Mouse (Mus musculus): Measurements from ENCODE around the gene Mypn.

Gene Mypn

DNA sequence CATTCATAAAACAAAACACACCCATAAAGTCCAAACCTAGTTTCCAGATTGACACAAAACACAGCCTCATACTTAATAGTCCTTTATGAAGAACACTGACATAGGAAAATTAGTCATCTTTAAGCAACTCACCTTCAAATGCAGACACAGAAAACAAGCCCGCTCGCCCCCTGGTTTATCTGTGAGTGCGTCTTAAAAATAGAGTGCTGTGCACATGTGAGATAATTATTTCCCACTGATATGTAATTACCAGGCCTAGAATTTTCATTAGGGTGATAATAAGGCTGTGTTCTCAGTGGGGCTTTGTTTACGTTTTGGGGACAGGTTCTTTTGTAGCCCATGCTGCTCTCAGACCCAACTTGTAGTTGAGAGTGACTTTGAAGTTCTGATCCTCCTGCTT, 4.7 kb downstream of the Mypn start:
- DNase-seq (ENCODE audit: low read depth, low spot score), result no peak

DNA sequence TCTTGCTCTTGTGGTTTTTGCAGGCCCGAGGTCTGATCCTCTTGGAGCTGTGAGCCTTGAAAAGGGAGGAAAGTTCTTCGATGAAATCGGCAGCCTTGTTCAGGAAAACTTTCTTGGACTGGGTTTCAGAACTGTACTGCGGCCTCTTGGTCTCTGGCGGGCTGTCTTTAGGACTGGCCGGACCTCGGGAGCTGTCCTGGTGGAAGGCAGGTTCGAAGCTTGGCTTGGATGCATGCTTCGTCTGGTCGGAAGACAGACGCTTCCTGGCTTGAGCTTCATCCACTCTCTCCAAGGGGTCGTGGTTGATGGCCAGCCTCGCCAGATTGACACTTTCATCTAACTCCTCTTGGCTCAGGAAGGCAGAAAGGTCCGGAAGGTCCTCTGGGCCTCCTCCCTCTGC, 11.0 kb downstream of the Mypn start:
- DNase-seq (ENCODE audit: low read depth, low spot score), result no peak

DNA sequence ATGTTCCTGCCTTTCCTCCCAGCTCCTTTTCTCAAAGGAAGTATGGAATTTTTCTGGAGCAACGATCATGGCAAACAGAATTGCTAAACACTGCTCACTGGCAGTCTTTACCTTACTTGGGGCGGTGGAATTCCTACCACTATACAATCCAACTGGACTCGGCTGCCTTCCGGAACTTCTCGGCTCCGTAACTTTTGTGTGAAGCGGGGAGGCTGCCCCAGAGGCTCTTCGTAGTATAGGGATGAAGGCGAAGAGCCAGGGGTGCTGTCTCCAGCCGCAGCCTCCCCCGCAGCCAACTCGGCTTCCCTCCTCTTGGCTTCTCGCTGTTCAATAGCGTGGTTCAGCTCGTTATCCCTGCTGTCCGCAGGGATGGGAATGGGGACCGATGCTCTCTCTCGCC, 11.5 kb downstream of the Mypn start:
- DNase-seq (ENCODE audit: low read depth, low spot score), result peak; percentile 50

DNA sequence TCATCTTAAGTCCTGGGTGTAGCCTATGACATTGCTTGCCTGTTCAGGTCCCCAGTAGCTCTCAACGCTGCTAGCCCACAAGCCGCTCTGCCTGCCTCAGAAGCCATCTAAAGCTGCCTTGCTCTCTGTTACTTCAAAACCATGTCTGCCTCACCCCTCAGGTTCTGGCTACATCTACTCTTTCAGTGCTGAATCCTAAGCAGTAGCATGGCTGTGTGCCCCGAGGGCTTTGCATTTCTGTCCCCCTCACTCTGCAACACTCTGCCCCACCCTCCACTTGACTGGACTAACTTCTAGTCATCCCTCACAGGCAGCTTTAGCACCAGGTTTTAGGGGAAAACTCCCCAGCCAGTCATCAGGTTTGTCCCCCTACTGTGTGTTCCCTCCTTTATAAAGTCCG, 19.3 kb downstream of the Mypn start:
- DNase-seq (ENCODE audit: low read depth, low spot score), result peak; percentile 60

DNA sequence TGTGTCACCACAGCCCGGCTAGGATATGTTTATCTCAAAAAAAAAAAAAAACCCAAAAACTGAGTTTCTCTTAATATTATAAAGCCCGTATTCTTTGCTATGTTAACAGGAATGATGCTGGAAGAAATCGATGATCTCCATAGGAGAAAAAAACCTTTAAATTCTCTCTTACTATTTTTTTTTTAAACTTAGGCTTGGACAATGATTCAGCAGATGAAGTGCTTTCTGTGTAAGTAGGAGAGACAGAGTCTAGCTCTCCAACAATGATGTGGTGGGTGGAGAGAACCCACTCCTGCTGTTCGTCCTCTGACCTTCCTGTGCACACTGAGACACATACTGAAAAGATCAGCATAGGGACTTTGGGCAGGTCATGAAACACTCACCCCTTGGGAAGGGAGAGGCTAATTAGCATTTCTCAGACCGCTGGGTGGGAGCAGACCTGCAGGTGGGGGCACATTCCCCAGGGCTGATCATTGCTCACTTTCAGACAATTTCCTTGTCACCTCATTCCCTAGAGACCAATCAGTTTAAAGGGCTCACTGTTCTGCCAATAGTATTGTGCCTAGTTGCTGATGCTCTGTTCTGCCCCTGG, 21.5 kb downstream of the Mypn start:
- DNase-seq (ENCODE audit: low read depth, low spot score), result peak; percentile 95

DNA sequence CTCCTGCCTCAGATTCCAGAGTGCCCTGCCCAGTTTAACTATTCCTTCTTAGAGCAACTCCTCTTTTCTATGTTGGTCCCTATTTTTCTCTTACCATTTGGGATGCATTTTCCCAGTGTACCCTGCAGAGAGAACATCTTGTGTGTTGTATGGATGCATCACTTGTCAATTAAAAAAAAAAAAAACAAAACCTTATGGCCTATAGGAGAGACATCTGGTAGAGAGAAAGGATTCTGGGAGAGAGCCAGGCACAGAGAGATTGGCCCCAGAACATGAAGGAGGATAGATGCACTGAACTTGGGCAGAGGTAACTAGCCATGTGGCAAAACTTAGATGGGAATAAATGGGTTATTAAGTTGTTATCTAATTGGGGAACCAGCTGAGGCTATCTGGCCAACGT, 22.6 kb downstream of the Mypn start:
- no peak for DNase-seq (ENCODE audit: low read depth, low spot score)

DNA sequence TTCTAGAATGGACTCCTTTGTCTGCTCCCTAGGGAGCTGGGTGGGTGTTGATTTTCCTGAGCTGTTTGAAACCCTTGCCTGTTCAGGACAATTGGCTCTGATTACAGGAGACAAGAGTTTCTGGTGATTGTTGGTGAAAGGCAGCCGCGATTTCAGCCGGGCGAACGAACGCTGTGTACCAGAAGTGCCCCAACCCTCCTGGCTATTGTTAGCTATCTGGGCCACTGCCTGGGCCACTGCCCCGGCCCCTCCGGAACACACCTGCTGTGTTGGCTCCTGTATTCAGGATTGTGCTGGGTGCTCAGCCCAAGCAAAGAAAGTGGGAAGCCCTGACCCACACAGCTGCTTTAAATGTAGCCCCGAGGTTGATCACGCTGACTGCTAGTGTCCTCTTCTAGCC, 24.2 kb downstream of the Mypn start:
- DNase-seq (ENCODE audit: low read depth, low spot score), result peak; percentile 49

DNA sequence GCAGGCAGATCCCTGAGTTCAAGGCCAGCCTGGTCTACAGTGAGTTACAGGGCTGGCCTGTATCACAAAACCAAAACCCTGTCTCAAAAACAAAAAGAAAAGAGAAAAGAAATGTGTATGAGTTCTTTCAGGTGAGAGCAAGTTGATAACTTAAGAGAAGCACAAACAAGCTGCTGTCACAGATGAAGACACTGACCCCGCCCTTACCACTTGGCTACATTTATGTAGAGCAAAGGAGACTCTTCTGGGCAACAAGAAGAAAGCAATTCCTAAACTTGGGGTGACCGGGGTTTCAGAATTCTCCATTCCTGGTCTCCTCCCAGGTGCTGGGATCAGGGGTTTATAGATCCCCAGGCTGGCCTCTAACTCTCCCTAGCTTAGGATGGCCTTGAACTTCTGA, 25.4 kb downstream of the Mypn start:
- no peak for DNase-seq (ENCODE audit: low read depth, low spot score)

DNA sequence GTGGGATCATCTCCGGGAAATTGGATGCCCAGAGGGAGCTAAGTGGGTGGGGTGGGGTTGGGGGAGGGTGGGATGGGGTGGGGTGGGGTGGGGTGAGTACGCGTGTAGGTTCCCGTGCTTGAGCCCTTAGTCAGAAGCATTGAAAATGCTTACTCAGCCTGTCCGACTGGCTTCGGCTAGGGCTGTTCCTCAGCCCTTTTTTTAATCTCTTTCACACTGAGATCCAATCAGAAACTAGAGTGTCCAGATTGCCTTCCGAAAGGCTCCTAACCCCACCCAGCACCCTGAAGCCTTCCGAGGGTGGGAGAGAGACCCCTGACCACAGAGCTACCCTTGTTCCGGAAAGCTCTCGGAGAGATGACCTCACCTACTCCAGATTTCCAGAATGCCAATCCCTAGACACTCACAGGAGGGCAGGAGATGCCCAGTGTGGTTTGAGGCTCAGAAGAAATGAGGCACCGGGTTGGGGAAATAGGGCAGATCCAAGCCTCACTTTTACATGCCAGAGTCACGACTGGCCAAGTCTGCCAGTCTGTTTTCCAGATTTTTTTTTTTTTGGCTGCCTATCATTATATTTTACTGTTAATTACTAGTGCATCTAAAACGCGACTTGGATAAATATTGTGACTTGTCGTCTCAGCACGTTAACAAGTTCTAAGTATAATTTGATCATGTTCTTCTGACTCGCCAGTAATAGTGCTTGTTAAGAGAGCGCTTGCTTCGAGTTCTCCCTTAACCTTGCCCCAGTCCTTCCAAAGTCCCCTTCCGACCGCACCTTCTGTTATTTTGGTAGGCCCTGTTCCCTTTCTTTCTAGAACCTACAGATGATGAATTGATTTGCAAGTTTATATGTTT, 26.2 kb downstream of the Mypn start:
- DNase-seq (ENCODE audit: low read depth, low spot score), result peak; percentile 60

DNA sequence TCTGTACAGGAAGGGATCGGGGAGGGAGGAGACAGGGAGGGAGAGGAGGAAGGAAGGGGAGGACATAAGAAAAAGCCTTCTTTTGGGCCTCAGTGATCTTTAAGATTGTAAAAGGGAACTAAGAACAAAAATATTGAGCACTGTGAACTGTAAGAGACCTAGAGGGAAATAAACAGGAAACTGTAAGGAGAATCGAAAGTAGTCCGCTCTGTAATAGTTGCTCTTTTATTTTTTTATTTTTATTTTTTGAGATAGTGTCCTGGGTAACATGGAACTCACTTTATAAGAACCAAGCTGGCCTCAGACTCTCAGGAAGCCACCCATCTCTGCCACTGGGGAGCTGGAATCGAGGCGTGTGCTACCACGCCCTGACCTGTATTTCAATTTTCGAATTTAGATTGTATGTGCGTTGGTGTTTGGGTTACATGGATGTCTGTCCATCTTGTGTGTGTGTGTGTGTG, 27.3 kb downstream of the Mypn start:
- no peak for DNase-seq (ENCODE audit: low read depth, low spot score)

DNA sequence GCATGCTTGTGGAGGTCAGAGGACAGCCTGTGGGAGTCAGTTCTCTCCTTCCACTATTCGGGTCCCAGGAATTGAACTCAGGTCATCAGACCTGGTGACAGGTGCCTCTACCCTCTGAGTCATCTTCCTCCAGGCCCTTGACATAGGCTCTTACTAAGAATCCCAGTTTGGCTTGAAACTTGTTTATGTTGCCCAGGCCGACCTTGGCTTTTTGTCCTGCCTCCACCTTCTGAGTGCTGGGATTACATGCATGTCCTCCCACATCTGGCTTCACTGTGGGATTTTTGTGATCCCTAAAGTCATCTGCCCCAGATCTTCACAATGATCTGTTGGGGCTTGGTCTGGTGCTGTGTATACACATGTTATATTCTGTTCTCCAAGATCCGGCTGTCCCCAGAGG, 31.7 kb downstream of the Mypn start:
- DNase-seq (ENCODE audit: low read depth, low spot score), result no peak

DNA sequence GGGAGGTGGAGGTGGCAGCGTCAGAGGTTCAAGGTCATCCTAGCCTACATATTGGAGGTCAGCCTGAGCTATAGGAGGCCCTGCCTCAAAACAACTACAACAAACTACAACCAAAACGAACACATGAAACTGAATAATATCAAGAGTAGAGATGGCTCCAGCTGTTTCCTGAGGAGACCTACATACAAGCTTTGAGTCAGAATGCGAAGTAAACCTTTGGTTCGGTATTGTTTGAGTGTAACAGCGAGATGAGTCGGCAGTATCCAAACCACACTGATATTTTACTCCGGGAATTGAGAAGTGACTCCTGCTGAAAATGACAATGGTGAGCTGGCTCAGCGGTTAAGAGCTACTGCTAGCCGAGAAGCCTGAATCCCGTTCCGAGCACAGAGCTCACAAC, 34.2 kb downstream of the Mypn start:
- no peak for DNase-seq (ENCODE audit: low read depth, low spot score)

DNA sequence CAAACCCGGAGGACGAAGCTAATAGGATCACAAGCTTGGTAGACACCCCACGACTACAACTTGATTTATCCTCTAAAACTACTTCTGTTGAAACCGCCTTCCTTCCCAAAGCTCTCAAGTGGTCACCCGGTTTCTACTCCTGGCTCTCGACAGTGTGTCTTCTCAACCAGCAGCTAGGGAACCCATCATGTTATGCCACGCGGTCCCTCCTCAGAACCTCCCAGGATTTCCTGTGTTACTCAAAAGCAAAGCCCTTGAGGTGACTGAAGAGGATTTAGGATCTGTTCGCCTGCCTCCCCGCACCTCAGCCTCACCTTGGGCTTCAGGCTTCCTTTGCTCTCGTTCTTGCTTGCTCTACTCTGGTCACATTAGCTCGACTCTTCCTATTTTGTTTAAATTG, 35.6 kb downstream of the Mypn start:
- no peak for DNase-seq (ENCODE audit: low read depth, low spot score)

DNA sequence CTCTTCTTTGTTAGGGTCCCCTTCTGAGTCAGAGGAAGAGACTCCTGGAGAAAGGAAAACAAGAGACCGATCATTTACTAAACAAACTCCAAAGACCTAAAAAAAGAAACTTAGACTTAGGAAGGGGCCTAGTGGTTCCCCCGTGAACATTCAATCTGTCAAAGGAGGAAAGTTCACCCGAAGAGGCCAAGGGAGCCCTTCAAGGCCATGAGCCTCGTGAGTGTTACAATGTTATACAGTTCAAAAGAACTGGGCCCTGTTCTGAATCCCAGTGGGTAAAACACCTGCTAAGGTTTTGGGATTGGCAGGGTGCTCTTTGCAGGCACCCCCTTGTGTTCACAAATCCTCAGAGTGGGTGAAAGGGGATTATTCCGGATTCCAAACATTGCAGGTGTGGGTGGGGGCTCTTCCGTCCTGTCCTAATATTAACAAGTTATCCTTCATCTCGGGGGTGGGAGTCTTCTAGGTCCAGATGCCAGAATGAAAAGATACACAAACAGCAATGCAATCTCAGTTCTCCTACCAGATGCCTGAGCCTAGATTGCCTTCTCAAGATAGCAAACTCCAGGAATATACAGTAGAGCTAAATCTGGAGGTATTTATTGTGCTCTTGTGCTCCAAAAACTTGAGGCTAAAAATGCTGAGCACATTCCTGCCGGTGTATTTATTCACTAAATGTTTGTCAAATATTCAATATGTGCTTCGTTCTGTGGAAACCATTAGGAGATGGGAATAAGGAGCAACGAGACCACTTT, 36.3 kb downstream of the Mypn start:
- no peak for DNase-seq (ENCODE audit: low read depth, low spot score)

DNA sequence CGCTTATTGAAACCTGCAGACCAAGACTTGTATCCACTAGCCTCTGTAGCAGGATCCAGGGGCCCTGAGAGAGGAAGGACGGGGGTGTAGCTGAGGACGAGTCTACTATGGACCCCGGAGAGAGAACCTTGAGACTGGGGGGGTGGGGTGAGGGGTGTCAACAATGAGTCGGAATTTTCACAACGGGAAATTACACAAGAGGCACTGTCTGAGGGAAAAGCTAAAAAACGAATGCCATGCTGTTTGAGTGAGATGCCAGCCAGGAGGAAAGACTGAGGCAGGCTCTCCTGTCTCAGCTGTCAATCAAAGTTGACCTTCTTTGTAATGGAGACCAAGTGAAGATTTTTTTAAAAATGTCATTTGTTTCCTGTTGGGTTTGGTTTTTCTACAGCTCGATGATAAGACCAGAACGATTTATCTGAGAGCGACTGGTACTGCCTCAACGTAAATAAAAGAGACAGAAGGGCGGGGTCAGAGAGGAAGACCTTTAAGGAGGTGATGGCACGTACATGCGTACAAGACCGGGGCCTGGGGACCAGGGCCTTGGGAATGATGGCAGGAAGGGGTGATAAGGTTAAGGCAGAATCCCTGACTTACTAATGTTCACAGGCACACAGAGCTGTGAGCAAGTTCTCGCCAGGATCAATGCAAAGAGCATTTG, 37.9 kb downstream of the Mypn start:
- DNase-seq (ENCODE audit: low read depth, low spot score), result peak; percentile 80

DNA sequence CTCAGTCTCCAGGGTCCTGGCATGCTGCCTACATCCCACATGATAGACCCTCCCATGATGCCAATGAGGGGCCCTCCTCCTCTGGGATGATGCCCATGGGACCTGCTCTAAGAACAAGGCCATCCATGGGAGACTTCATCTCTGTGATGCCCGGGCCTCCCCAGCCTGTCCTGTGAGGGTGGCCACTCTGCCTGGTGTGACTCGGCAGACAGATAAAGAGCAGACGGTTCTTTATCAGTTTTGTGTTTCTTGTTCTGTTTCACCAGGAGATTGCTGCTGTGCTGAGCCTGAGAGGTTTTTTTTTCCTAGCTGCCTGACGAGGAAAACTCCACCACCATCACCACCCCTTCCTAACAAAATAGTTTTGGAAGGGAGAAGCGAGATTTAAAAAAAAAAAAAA, 42.5 kb downstream of the Mypn start:
- DNase-seq (ENCODE audit: low read depth, low spot score), result no peak

DNA sequence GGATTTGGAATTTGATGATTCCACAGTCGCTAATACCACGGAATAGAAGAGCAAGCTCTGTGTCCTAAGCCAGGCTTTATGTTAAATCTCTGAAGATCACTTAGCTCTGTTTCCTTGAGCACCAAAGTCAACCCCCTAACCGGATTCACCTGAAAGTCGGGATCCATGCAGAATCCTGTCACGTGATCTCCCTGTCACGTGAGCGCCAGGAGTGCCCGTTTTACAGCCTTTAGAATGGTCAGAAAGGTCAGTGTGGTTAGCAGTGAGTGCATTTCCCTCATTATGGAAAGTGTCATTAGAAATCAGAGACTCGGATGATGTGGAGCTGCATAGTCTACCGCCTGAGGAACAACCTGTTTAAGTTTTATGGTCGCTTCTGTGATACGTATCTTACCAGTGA, 43.1 kb downstream of the Mypn start:
- peak; percentile 95 for DNase-seq (ENCODE audit: low read depth, low spot score)

DNA sequence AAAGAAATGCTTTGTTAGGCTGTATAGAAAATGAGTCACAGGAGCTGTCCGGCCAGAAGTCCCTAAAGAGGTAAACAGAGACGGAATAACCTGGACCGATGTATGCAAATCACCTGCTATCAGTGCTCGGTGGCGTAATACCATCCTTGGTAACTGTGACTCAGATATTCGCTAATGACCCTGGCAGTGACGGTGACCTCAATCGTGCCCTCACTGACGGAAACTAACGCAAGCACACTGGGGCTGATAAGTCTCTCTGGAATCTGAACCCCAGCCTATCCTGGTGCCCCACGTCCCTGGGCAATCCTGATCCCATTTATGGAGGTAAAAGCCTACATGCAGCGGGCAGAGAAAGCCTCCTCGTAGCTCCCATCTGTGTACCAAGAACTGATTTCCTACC, 45.6 kb downstream of the Mypn start:
- DNase-seq (ENCODE audit: low read depth, low spot score), result no peak

DNA sequence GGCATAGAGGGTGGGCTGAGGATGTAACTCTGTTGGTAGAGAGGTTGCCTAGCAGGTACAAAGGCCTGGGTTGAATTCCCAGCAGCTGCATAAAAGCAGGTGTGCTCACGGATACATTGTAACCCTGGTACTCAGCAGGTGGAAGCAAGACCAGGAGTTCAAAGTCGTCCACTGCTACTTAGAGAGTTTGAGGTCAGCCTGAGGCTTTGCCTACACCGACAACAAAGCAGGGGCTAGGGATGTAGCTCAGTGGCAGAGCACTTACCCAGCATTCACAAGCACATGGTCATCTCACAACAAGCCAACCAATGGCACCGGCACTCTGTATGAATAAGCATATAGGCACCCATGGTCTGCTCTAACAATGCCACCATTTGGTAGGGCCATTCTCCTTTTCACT, 46.3 kb downstream of the Mypn start:
- no peak for DNase-seq (ENCODE audit: low read depth, low spot score)

DNA sequence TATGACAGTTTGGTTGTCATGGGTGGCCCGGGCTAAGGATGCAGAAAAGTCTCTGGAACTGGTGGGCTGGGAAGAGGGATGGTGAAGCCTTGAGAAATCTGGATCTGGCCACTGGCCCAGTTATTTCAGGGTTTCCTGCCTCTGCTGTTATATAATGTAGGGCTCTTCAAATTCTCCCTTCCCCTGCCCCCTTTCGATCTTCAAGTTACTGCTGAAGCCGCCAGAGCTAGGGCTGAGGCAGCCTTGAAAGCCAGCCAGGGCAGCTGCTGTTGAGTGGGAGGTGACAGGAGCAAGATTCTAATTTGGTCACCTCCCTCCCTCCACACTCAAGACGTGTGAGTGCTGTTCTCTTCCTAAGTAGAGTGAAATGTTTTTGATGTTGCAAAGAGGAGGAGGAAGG, 46.8 kb downstream of the Mypn start:
- DNase-seq (ENCODE audit: low read depth, low spot score), result no peak

DNA sequence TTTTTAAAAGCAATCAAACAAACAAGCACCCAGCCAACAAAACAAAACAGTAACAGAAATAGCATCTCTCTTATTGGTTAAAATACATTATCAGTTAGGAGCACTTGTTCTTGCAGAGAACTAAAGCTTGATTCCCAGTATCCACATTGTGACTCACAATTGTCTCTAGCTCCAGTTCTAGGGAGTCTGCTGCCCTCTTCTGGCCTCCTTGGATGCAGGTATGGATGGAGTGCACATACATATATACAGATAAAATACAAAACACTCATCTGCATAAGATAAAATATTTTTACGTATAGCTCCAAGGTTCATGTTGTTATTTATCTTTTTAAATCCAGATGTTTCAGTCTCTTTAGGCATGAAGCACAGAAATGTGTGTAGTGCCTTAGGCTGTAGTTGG, 47.4 kb downstream of the Mypn start:
- DNase-seq (ENCODE audit: low read depth, low spot score), result peak; percentile 55

DNA sequence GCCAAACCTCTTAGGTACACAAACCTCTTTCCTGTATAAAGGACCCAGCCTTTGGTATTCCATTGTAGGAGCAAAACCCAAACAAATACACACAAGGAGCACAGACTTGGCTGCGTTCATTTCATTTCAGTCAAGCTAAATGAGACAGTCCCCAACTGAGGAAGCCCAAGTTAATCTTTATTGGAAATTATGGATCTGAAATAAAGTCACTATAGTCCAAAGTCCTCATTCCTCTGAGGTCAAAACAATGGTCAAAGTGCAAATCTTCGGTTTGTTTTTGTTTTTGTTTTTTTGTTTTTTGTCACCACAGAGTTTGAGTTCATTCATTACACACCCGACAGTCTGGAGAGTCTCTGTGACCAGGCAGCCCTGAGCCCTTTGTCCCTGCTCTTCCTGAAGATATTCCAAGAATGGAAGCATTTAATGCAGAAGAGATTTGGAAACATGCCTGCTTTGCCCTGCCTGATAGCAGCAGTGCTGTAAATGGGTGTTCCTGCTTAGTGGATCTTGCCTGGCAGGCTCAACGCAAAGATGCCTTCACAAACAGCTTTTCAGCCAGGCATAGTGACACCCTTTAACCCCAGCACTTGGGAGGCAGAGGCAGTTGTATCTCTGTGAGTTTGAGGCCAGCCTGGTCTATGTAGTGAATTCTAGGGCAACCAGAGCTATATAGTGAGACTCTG, 47.9 kb downstream of the Mypn start:
- no peak for DNase-seq (ENCODE audit: low read depth, low spot score)

All from ZHBTc4 (cell line).